Mouse (Mus musculus) neutrophil, adult 59 days (primary cell): Measurements from ENCODE around the gene Gm21310. TPM values are rescaled to one million over a fixed set of nuclear protein-coding genes. Genes with fewer than 3 reads are reported as not detected.

Experiments
- total RNA-seq, 2 experiments: library from RNA; stranded (reverse); gene quantifications; 1 replicate in 1 of 2; 2 replicates in 1 of 2; pipeline ENCODE4 v1.2.4; 2023

The Gm21310 gene
- total RNA-seq: not detected

GRCm38 (mm10) chrY:10147083-10147482, at the start of gene Gm21310:
Gene Gm21310 (minus strand): TSS chrY:10147183.

Other genes with a start within 250 kb of the Gm21310 start
- gene Gm20834, start 177.4 kb upstream of the Gm21310 start, total RNA-seq: not detected